Mouse (Mus musculus): ENCODE measurements around the gene Trf. TPM values are rescaled to one million over a fixed set of nuclear protein-coding genes. Genes with fewer than 3 reads are reported as not detected.

The Trf gene
- polyA plus RNA-seq (2015; fragmentation: Nextera tagmentation; extraction: Ambion mirVana), result 32.7 and 42.1 TPM in 2 replicates

- Histone ChIP-seq H3K27ac (peak within 1 kb of the TSS; percentile 3; the same call in 1 of the 2 replicates), H3K27me3 (no peaks in the 10 kb centered on the region), H3K36me3 (no peaks in the 10 kb centered on the region), H3K4me2 (0 out of 2 replicates have a peak within 1 kb of the TSS, but pooled peaks have one; percentile 2), H3K9me3 (no peaks in the 10 kb centered on the region), H3K4me1 (peaks cover 13% of the 10 kb centered on the region), H3K4me3 (no peak within 1 kb of the TSS), H3K9ac (no peak within 1 kb of the TSS)
- ATAC-seq (ENCODE audit: insufficient number of reproducible peaks, low FRiP score, low TSS enrichment, low read depth), result no peak
- WGBS, result 62% methylated on average over 29 of the region's 29 CpGs
These were observed at the start of gene Trf, which contains the start of gene Gm20425 for GRCm38 (mm10) chr9:103230151-103230951. Gene Trf (minus strand): TSS chr9:103230444. Gene Gm20425 (minus strand): TSS chr9:103230307.

- H3K27ac ChIP-seq, result no peak overlapping the region
- H3K36me3 ChIP-seq, result no peaks in the 10 kb centered on the region
- no peaks in the 10 kb centered on the region for H3K9me3 ChIP-seq
- H3K9ac ChIP-seq, result no peak overlapping the region
- H3K4me2 ChIP-seq, result no peak overlapping the region
- ATAC-seq (ENCODE audit: insufficient number of reproducible peaks, low FRiP score, low TSS enrichment, low read depth), result no peak
- H3K27me3 ChIP-seq, result no peaks in the 10 kb centered on the region
- 80% methylated on average over 6 of the region's 6 CpGs for WGBS
- no peaks in the 10 kb centered on the region for H3K4me1 ChIP-seq
- H3K4me3 ChIP-seq, result no peak overlapping the region
These were observed 46.6 kb upstream of the Trf start for GRCm38 (mm10) chr9:103276876-103277275.

- WGBS, result 66% methylated on average over 1 of the region's 1 CpGs
- no peak for ATAC-seq (ENCODE audit: insufficient number of reproducible peaks, low FRiP score, low TSS enrichment, low read depth)
- no peaks in the 10 kb centered on the region for H3K36me3 ChIP-seq
These were observed 45.4 kb upstream of the Trf start for GRCm38 (mm10) chr9:103275676-103276075.

GRCm38 (mm10) chr9:103274819-103275218, 44.6 kb upstream of the Trf start:
- 66% methylated on average over 8 of the region's 8 CpGs for WGBS

More at GRCm38 (mm10) chr9:103275676-103276075, 45.4 kb upstream of the Trf start:
- H3K4me2 ChIP-seq, result no peak overlapping the region
- no peak overlapping the region for H3K4me3 ChIP-seq
- H3K4me1 ChIP-seq, result no peaks in the 10 kb centered on the region
- H3K27ac ChIP-seq, result no peak overlapping the region
- H3K9me3 ChIP-seq, result no peaks in the 10 kb centered on the region
- H3K9ac ChIP-seq, result no peak overlapping the region
- no peaks in the 10 kb centered on the region for H3K27me3 ChIP-seq

GRCm38 (mm10) chr9:103271104-103271503, 40.9 kb upstream of the Trf start:
- Histone ChIP-seq H3K27ac (no peak overlapping the region), H3K4me2 (no peak overlapping the region), H3K27me3 (no peaks in the 10 kb centered on the region), H3K36me3 (no peaks in the 10 kb centered on the region), H3K9me3 (no peaks in the 10 kb centered on the region), H3K4me3 (no peak overlapping the region), H3K4me1 (no peaks in the 10 kb centered on the region), H3K9ac (no peak overlapping the region)
- no peak for ATAC-seq (ENCODE audit: insufficient number of reproducible peaks, low FRiP score, low TSS enrichment, low read depth)
- 12% methylated on average over 4 of the region's 4 CpGs for WGBS

More at GRCm38 (mm10) chr9:103274819-103275218, 44.6 kb upstream of the Trf start:
- Histone ChIP-seq H3K27ac (no peak overlapping the region), H3K4me1 (no peaks in the 10 kb centered on the region), H3K4me3 (no peak overlapping the region), H3K9me3 (no peaks in the 10 kb centered on the region), H3K36me3 (no peaks in the 10 kb centered on the region), H3K27me3 (no peaks in the 10 kb centered on the region), H3K4me2 (no peak overlapping the region), H3K9ac (no peak overlapping the region)
- no peak for ATAC-seq (ENCODE audit: insufficient number of reproducible peaks, low FRiP score, low TSS enrichment, low read depth)

- H3K27me3 ChIP-seq, result no peaks in the 10 kb centered on the region; the same call in 1 of the 2 replicates
- H3K4me3 ChIP-seq, result no peak overlapping the region
- no peak for ATAC-seq (ENCODE audit: insufficient number of reproducible peaks, low FRiP score, low TSS enrichment, low read depth)
- H3K9me3 ChIP-seq, result 0 out of 2 replicates have a peak, but pooled peaks cover 4% of the 10 kb centered on the region
- H3K9ac ChIP-seq, result no peak overlapping the region
- no peak overlapping the region for H3K4me2 ChIP-seq
- no peaks in the 10 kb centered on the region for H3K4me1 ChIP-seq
- 86% methylated on average over 4 of the region's 4 CpGs for WGBS
- no peaks in the 10 kb centered on the region for H3K36me3 ChIP-seq
- H3K27ac ChIP-seq, result no peak overlapping the region
These were observed 35.5 kb upstream of the Trf start for GRCm38 (mm10) chr9:103265778-103266177.

GRCm38 (mm10) chr9:103252906-103253305, 22.7 kb upstream of the Trf start:
- Histone ChIP-seq H3K27ac (no peak overlapping the region), H3K9ac (no peak overlapping the region), H3K4me2 (no peak overlapping the region), H3K4me3 (no peak overlapping the region), H3K27me3 (no peaks in the 10 kb centered on the region), H3K9me3 (no peaks in the 10 kb centered on the region), H3K36me3 (no peaks in the 10 kb centered on the region), H3K4me1 (no peaks in the 10 kb centered on the region)
- 74% methylated on average over 5 of the region's 5 CpGs for WGBS
- ATAC-seq (ENCODE audit: insufficient number of reproducible peaks, low FRiP score, low TSS enrichment, low read depth), result no peak

GRCm38 (mm10) chr9:103248618-103249017, 18.4 kb upstream of the Trf start:
- no peaks in the 10 kb centered on the region for H3K27me3 ChIP-seq
- no peaks in the 10 kb centered on the region for H3K4me1 ChIP-seq
- H3K9me3 ChIP-seq, result no peaks in the 10 kb centered on the region
- no peak overlapping the region for H3K27ac ChIP-seq
- no peak overlapping the region for H3K4me3 ChIP-seq
- ATAC-seq (ENCODE audit: insufficient number of reproducible peaks, low FRiP score, low TSS enrichment, low read depth), result no peak
- WGBS, result 49% methylated on average over 4 of the region's 4 CpGs
- no peaks in the 10 kb centered on the region for H3K36me3 ChIP-seq
- H3K9ac ChIP-seq, result no peak overlapping the region
- no peak overlapping the region for H3K4me2 ChIP-seq

GRCm38 (mm10) chr9:103246526-103247168, 16.4 kb upstream of the Trf start:
- no peaks in the 10 kb centered on the region for H3K9me3 ChIP-seq
- H3K9ac ChIP-seq, result no peak overlapping the region
- 86% methylated on average over 8 of the region's 8 CpGs for WGBS
- no peaks in the 10 kb centered on the region for H3K4me1 ChIP-seq
- no peak for ATAC-seq (ENCODE audit: insufficient number of reproducible peaks, low FRiP score, low TSS enrichment, low read depth)
- H3K4me2 ChIP-seq, result no peak overlapping the region
- H3K27me3 ChIP-seq, result no peaks in the 10 kb centered on the region
- no peaks in the 10 kb centered on the region for H3K36me3 ChIP-seq
- no peak overlapping the region for H3K4me3 ChIP-seq
- no peak overlapping the region for H3K27ac ChIP-seq

GRCm38 (mm10) chr9:103243640-103244039, 13.4 kb upstream of the Trf start:
- 92% methylated on average over 4 of the region's 4 CpGs for WGBS
- no peak overlapping the region for H3K9ac ChIP-seq

GRCm38 (mm10) chr9:103241206-103241605, 11.0 kb upstream of the Trf start:
- Histone ChIP-seq H3K9me3 (no peaks in the 10 kb centered on the region), H3K4me1 (no peaks in the 10 kb centered on the region), H3K27me3 (no peaks in the 10 kb centered on the region), H3K4me3 (no peak overlapping the region), H3K36me3 (no peaks in the 10 kb centered on the region), H3K4me2 (no peak overlapping the region), H3K9ac (no peak overlapping the region), H3K27ac (no peak overlapping the region)
- 66% methylated on average over 2 of the region's 2 CpGs for WGBS
- ATAC-seq (ENCODE audit: insufficient number of reproducible peaks, low FRiP score, low TSS enrichment, low read depth), result no peak

More at GRCm38 (mm10) chr9:103243640-103244039, 13.4 kb upstream of the Trf start:
- no peaks in the 10 kb centered on the region for H3K36me3 ChIP-seq
- no peak overlapping the region for H3K27ac ChIP-seq
- H3K4me2 ChIP-seq, result no peak overlapping the region
- ATAC-seq (ENCODE audit: insufficient number of reproducible peaks, low FRiP score, low TSS enrichment, low read depth), result no peak
- no peaks in the 10 kb centered on the region for H3K27me3 ChIP-seq
- H3K4me3 ChIP-seq, result no peak overlapping the region
- no peaks in the 10 kb centered on the region for H3K4me1 ChIP-seq
- H3K9me3 ChIP-seq, result no peaks in the 10 kb centered on the region

- Histone ChIP-seq H3K27me3 (no peaks in the 10 kb centered on the region), H3K9me3 (no peaks in the 10 kb centered on the region), H3K27ac (no peak overlapping the region), H3K9ac (no peak overlapping the region), H3K4me2 (no peak overlapping the region), H3K4me3 (no peak overlapping the region), H3K4me1 (peaks cover 3% of the 10 kb centered on the region; the same call in 1 of the 2 replicates), H3K36me3 (no peaks in the 10 kb centered on the region)
- WGBS, result 75% methylated on average over 6 of the region's 6 CpGs
- no peak for ATAC-seq (ENCODE audit: insufficient number of reproducible peaks, low FRiP score, low TSS enrichment, low read depth)
These were observed 9.2 kb upstream of the Trf start for GRCm38 (mm10) chr9:103239471-103239870.

Measured in limb, embryonic 15.5 days (tissue).